Mouse (Mus musculus) neural tube, embryonic 14.5 days (tissue): Measurements from ENCODE around the gene Ttc38. TPM values are rescaled to one million over a fixed set of nuclear protein-coding genes. Genes with fewer than 3 reads are reported as not detected.

Experiments used
- ATAC-seq: fragments of 200-750 bp; cut with Nextera tagmentation; 2 replicates; pipeline ENCODE4 v1.8.0; 2017; ENCODE audit warnings: low read depth, mild to moderate bottlenecking, moderate TSS enrichment, moderate library complexity
- H3K27ac ChIP-seq: fragments of 300-500 bp; sonication (generic); 2 replicates; pipeline ENCODE4 v1.5.1; 2014; ENCODE audit warnings: low read depth, mild to moderate bottlenecking, control low read depth, low read length, moderate library complexity, mixed read lengths
- H3K27me3 ChIP-seq: fragments of 300-500 bp; sonication (generic); 2 replicates; pipeline ENCODE4 v1.6.1; 2014; ENCODE audit warnings: low read length; ENCODE audit not compliant: control insufficient read depth, insufficient read depth
- H3K36me3 ChIP-seq: fragments of 300-500 bp; sonication (generic); 2 replicates; pipeline ENCODE4 v1.6.1; 2014; ENCODE audit warnings: low read length, mixed read lengths; ENCODE audit not compliant: control insufficient read depth, insufficient read depth
- H3K4me1 ChIP-seq: fragments of 300-500 bp; sonication (generic); 2 replicates; pipeline ENCODE4 v1.6.1; 2014; ENCODE audit warnings: low read length; ENCODE audit not compliant: control insufficient read depth, insufficient read depth
- H3K4me2 ChIP-seq: fragments of 300-500 bp; sonication (generic); 2 replicates; pipeline ENCODE4 v1.6.1; 2014; ENCODE audit warnings: mild to moderate bottlenecking, low read depth, low read length, control low read depth
- H3K4me3 ChIP-seq: fragments of 300-500 bp; sonication (generic); 2 replicates; pipeline ENCODE4 v1.5.1; 2014; ENCODE audit warnings: low read depth, low read length, control low read depth, mixed read lengths
- H3K9ac ChIP-seq: fragments of 300-500 bp; sonication (generic); replicated peaks from 2 replicates; pipeline ENCODE4 v1.6.1; 2014; ENCODE audit warnings: low read depth, mild to moderate bottlenecking, control low read depth, low read length, mixed read lengths
- H3K9me3 ChIP-seq: fragments of 300-500 bp; sonication (generic); 2 replicates; pipeline ENCODE4 v1.6.1; 2016; ENCODE audit warnings: low read length; ENCODE audit not compliant: control insufficient read depth
- WGBS: fragments of 180-500 bp; shearing (Covaris S2); extraction: QIAGEN DNeasy Blood & Tissue Kit; methylation state at CpG from one replicate; pipeline ENCODE4 v1.1.7; 2014; 5-methylcytosine and 5-hydroxymethylcytosine counted together
- polyA plus RNA-seq: library from polyadenylated mRNA; unstranded; fragments of >200 nt; fragmentation: Nextera tagmentation; extraction: Ambion mirVana; gene quantifications from 2 replicates; pipeline ENCODE4 v1.2.1, GENCODE M21; 2014

Gene Ttc38
- polyA plus RNA-seq, 1 experiment from 2014 or later, result 3.1 TPM

- Histone ChIP-seq H3K4me2 (peak overlapping the region; percentile 59), H3K9me3 (no peaks in the 10 kb centered on the region), H3K27me3 (no peaks in the 10 kb centered on the region), H3K27ac (peak overlapping the region; percentile 88), H3K9ac (peak overlapping the region; percentile 77), H3K4me1 (peaks cover 4% of the 10 kb centered on the region; the same call in 1 of the 2 replicates), H3K36me3 (no peaks in the 10 kb centered on the region), H3K4me3 (peak overlapping the region; percentile 68)
- 4% methylated on average over 36 of the region's 36 CpGs for WGBS
- ATAC-seq, result peak; percentile 90
These were observed 21.1 kb upstream of the Ttc38 start for GRCm38 (mm10) chr15:85810806-85811521.

- 5% methylated on average over 35 of the region's 36 CpGs for WGBS
These were observed 20.4 kb upstream of the Ttc38 start, which contains the start of gene Cdpf1 for GRCm38 (mm10) chr15:85811535-85812277. Gene Cdpf1 (minus strand): TSS chr15:85811697.

DNA sequence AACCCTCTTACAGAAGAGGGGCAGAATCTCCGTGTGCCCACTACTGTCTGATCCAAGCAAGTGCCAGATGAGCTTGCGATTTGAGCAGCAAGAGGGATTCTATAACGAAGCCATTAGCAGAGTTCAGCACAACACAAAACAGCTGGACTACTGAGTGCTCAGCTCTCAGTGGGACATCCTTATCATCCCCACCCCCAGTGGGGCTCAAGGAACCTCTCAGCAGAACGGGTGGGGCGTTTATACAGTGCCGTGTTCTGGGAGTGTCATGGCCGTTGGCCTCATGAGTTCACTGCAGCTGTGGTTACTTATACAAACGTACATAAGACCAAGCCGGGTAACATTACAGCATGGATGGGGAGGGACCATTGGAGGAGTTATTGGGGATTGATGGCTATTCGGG, 18.7 kb upstream of the Ttc38 start:
- Histone ChIP-seq H3K9me3 (no peaks in the 10 kb centered on the region), H3K27ac (no peak overlapping the region)
- WGBS, result 71% methylated on average over 10 of the region's 10 CpGs

More at GRCm38 (mm10) chr15:85811535-85812277, 20.4 kb upstream of the Ttc38 start, which contains the start of gene Cdpf1:
- peak within 1 kb of the TSS; percentile 88 for H3K27ac ChIP-seq
- no peaks in the 10 kb centered on the region for H3K9me3 ChIP-seq
- H3K9ac ChIP-seq, result peak within 1 kb of the TSS; percentile 77
- H3K27me3 ChIP-seq, result no peaks in the 10 kb centered on the region
- H3K4me3 ChIP-seq, result peak within 1 kb of the TSS; percentile 68
- H3K4me2 ChIP-seq, result peak within 1 kb of the TSS; percentile 59
- H3K36me3 ChIP-seq, result no peaks in the 10 kb centered on the region
- H3K4me1 ChIP-seq, result peaks cover 4% of the 10 kb centered on the region; the same call in 1 of the 2 replicates
- ATAC-seq, result peak; percentile 95

DNA sequence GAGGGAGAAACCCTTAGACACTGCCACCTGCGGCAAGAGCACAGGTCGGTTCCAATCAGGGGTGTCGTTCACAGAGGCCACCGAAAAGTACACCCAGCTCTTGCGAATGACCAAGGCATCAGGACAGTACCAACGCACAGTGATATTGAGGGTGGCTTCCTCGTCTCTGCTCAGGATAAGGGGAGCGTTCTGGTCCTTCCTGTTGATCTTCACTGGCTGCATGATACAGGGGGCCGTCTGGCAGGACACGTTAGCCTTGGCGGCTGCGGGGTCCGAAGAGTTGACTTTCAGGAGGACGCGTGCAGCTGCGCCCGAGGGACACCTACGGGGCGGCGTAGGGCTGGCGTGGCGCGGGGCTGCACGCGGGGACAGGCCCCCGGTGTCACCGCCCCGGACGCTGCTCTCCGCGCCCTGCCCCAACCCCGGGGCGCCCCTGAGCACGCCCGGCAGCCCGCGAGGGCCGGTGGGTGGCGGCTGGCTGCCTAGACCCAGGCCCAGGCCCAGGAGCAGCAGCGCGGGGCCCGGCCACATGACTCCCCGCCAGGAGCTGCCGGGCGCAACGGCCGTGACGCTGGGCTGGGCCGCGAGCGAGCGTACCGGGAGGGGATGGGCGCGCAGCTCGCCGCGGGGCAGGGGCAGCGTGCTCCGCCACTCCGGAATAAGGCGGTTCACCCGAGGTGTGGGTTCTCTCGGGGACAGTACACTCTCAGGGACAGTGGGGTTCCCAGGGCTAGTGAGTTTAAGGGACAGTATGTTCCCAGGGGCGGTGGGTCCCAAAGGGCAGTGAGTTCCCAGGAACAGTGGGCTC, 10.7 kb upstream of the Ttc38 start, which contains the start of gene Pkdrej:
TSS of gene Pkdrej (minus strand) at position 532 of the 808 bp plus-strand sequence.
- H3K27ac ChIP-seq, result no peak within 1 kb of the TSS
- H3K9me3 ChIP-seq, result no peaks in the 10 kb centered on the region
- peaks cover 11% of the 10 kb centered on the region for H3K27me3 ChIP-seq
- peak; percentile 68 for ATAC-seq
- 2% methylated on average over 65 of the region's 65 CpGs for WGBS
- no peaks in the 10 kb centered on the region for H3K4me1 ChIP-seq
- no peaks in the 10 kb centered on the region for H3K36me3 ChIP-seq
- H3K4me2 ChIP-seq, result peak within 1 kb of the TSS; percentile 86
- peak within 1 kb of the TSS; percentile 61 for H3K9ac ChIP-seq
- peak within 1 kb of the TSS; percentile 39 for H3K4me3 ChIP-seq

More for the DNA sequence above, 18.7 kb upstream of the Ttc38 start:
- Histone ChIP-seq H3K4me2 (no peak overlapping the region), H3K4me3 (no peak overlapping the region), H3K27me3 (no peaks in the 10 kb centered on the region), H3K36me3 (no peaks in the 10 kb centered on the region), H3K4me1 (peaks cover 4% of the 10 kb centered on the region; the same call in 1 of the 2 replicates), H3K9ac (no peak overlapping the region)
- ATAC-seq, result no peak

- peaks cover 11% of the 10 kb centered on the region for H3K27me3 ChIP-seq
- H3K4me1 ChIP-seq, result no peaks in the 10 kb centered on the region
- WGBS, result 17% methylated on average over 4 of the region's 4 CpGs
- H3K9me3 ChIP-seq, result no peaks in the 10 kb centered on the region
- H3K9ac ChIP-seq, result peak overlapping the region; percentile 61; the same call in 1 of the 2 replicates
- no peak overlapping the region for H3K27ac ChIP-seq
- no peak for ATAC-seq
- peak overlapping the region; percentile 39 for H3K4me3 ChIP-seq
- H3K36me3 ChIP-seq, result no peaks in the 10 kb centered on the region
- peak overlapping the region; percentile 86 for H3K4me2 ChIP-seq
These were observed 10.1 kb upstream of the Ttc38 start for GRCm38 (mm10) chr15:85822011-85822359.

DNA sequence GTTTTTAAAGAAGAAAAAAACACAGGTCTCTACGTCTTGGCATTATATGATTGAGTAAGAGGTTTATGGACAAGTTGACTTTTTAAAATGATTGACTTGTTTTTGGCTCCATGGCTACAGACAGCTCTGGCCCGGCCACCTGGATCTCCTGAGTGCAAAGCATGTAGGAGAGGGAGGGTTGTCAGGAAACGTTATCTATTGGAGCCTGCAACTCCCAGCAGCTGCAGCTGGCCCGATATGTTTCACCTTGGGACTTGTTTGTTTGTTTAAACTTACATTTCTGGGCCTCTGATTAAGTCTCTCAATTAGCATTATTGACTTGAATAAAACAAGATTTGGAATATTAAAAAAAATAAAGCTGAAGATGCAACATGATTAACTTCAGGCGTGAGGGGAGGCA, 5.4 kb upstream of the Ttc38 start:
- H3K4me1 ChIP-seq, result no peaks in the 10 kb centered on the region
- H3K9ac ChIP-seq, result no peak overlapping the region
- H3K27me3 ChIP-seq, result 0 out of 2 replicates have a peak, but pooled peaks cover 4% of the 10 kb centered on the region
- no peaks in the 10 kb centered on the region for H3K36me3 ChIP-seq
- no peak for ATAC-seq
- H3K4me3 ChIP-seq, result no peak overlapping the region
- WGBS, result 82% methylated on average over 5 of the region's 5 CpGs
- H3K4me2 ChIP-seq, result no peak overlapping the region
- no peak overlapping the region for H3K27ac ChIP-seq
- H3K9me3 ChIP-seq, result no peaks in the 10 kb centered on the region

- WGBS, result 83% methylated on average over 4 of the region's 4 CpGs
These were observed 4.0 kb upstream of the Ttc38 start for GRCm38 (mm10) chr15:85828071-85828470.

GRCm38 (mm10) chr15:85829470-85829869, 2.6 kb upstream of the Ttc38 start:
- ATAC-seq, result no peak
- H3K27ac ChIP-seq, result no peak overlapping the region
- H3K27me3 ChIP-seq, result no peaks in the 10 kb centered on the region
- H3K36me3 ChIP-seq, result no peaks in the 10 kb centered on the region
- no peak overlapping the region for H3K4me2 ChIP-seq
- H3K4me3 ChIP-seq, result no peak overlapping the region
- no peaks in the 10 kb centered on the region for H3K9me3 ChIP-seq
- no peak overlapping the region for H3K9ac ChIP-seq
- peaks cover 6% of the 10 kb centered on the region for H3K4me1 ChIP-seq
- WGBS, result 78% methylated on average over 5 of the region's 5 CpGs

More at GRCm38 (mm10) chr15:85828071-85828470, 4.0 kb upstream of the Ttc38 start:
- H3K4me3 ChIP-seq, result no peak overlapping the region
- no peak overlapping the region for H3K27ac ChIP-seq
- no peaks in the 10 kb centered on the region for H3K36me3 ChIP-seq
- H3K4me1 ChIP-seq, result peaks cover 6% of the 10 kb centered on the region
- no peak overlapping the region for H3K4me2 ChIP-seq
- H3K27me3 ChIP-seq, result no peaks in the 10 kb centered on the region
- no peak overlapping the region for H3K9ac ChIP-seq
- H3K9me3 ChIP-seq, result no peaks in the 10 kb centered on the region
- ATAC-seq, result no peak
